Mouse (Mus musculus) limb, embryonic 15.5 days (tissue): Measurements from ENCODE around the gene Tspan7. TPM values are rescaled to one million over a fixed set of nuclear protein-coding genes. Genes with fewer than 3 reads are reported as not detected.

Source experiments
- ATAC-seq: fragments of 200-750 bp; cut with Nextera tagmentation; 2 replicates; pipeline ENCODE4 v1.8.0; 2017; ENCODE audit warnings: low read depth, moderate TSS enrichment; ENCODE audit not compliant: insufficient number of reproducible peaks, low FRiP score, low TSS enrichment
- H3K27ac ChIP-seq: fragments of 300-500 bp; sonication (generic); 2 replicates; pipeline ENCODE4 v1.5.1; 2015; ENCODE audit warnings: moderate library complexity, mild to moderate bottlenecking, inconsistent platforms
- H3K27me3 ChIP-seq: fragments of 300-500 bp; sonication (generic); 2 replicates; pipeline ENCODE4 v1.6.1; 2015; ENCODE audit warnings: inconsistent platforms
- H3K36me3 ChIP-seq: fragments of 300-500 bp; sonication (generic); 2 replicates; pipeline ENCODE4 v1.6.1; 2015; ENCODE audit warnings: inconsistent platforms
- H3K4me1 ChIP-seq: fragments of 300-500 bp; sonication (generic); 2 replicates; pipeline ENCODE4 v1.6.1; 2015; ENCODE audit warnings: inconsistent platforms
- H3K4me2 ChIP-seq: fragments of 300-500 bp; sonication (generic); 2 replicates; pipeline ENCODE4 v1.6.1; 2015; ENCODE audit warnings: mild to moderate bottlenecking, inconsistent platforms
- H3K4me3 ChIP-seq: fragments of 300-500 bp; sonication (generic); 2 replicates; pipeline ENCODE4 v1.5.1; 2015; ENCODE audit warnings: mild to moderate bottlenecking, inconsistent platforms
- H3K9ac ChIP-seq: fragments of 300-500 bp; sonication (generic); 2 replicates; pipeline ENCODE4 v1.6.1; 2015; ENCODE audit warnings: inconsistent platforms
- H3K9me3 ChIP-seq: fragments of 300-500 bp; sonication (generic); 2 replicates; pipeline ENCODE4 v1.6.1; 2016; ENCODE audit warnings: inconsistent platforms
- WGBS: fragments of 180-500 bp; shearing (Covaris S2); methylation state at CpG from one replicate; pipeline ENCODE4 v1.1.7; 2015; 5-methylcytosine and 5-hydroxymethylcytosine counted together
- polyA plus RNA-seq: library from polyadenylated mRNA; unstranded; fragments of >200 nt; fragmentation: Nextera tagmentation; extraction: Ambion mirVana; gene quantifications from 2 replicates; pipeline ENCODE4 v1.2.1, GENCODE M21; 2015

Tspan7 gene
- polyA plus RNA-seq, 1 experiment from 2014 or later: 70.9 TPM

DNA sequence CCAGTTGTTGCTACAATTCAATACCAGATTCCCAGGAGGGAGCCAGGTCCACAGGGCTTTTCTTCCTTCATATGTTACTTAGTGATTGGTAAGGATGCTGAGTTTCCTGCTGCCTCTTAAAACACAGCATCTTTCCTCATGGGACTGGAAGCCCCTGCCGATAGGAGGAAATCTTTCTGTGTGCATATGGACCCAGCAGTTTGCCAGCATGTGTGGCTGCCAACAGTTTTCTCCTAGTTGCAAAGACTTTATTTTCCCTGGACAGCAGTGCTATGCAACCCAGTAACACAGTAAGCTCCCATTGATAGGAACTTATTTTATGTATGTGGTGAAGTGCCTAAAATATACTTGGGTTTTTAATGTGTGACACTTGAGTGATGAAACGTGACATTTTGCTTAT is 73.7 kb downstream of the Tspan7 start:
- no peak overlapping the region for H3K4me2 ChIP-seq
- no peaks in the 10 kb centered on the region for H3K9me3 ChIP-seq
- no peaks in the 10 kb centered on the region for H3K4me1 ChIP-seq
- no peaks in the 10 kb centered on the region for H3K36me3 ChIP-seq
- H3K27ac ChIP-seq: no peak overlapping the region
- H3K9ac ChIP-seq: no peak overlapping the region
- H3K27me3 ChIP-seq: no peaks in the 10 kb centered on the region
- no peak overlapping the region for H3K4me3 ChIP-seq
- WGBS: 58% methylated on average over 2 of the region's 2 CpGs
- ATAC-seq: no peak

DNA sequence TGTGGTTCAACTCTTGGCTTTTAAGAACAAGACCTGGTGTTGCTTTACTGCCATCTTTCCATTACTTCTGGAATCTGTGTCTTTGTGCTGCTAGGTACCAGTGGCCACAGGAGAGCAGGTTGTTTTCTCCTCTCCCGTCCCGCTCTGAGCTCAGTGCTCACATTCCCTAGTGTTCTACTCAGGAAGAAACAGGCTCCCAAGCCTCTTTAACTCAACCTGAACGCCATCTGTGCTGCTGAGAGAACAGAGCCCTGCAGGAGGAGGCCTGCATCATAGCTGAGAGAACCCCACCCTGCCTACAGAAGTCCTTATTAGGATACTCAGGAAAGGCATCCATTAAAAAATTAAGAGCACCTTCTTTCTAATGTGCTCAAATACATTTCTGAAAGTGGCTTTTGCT is 80.9 kb downstream of the Tspan7 start:
- Histone ChIP-seq H3K27me3 (no peaks in the 10 kb centered on the region), H3K9ac (no peak overlapping the region), H3K4me2 (no peak overlapping the region), H3K27ac (no peak overlapping the region), H3K4me3 (no peak overlapping the region), H3K36me3 (no peaks in the 10 kb centered on the region), H3K9me3 (no peaks in the 10 kb centered on the region), H3K4me1 (no peaks in the 10 kb centered on the region)
- no peak for ATAC-seq
- 69% methylated on average over 3 of the region's 3 CpGs for WGBS

DNA sequence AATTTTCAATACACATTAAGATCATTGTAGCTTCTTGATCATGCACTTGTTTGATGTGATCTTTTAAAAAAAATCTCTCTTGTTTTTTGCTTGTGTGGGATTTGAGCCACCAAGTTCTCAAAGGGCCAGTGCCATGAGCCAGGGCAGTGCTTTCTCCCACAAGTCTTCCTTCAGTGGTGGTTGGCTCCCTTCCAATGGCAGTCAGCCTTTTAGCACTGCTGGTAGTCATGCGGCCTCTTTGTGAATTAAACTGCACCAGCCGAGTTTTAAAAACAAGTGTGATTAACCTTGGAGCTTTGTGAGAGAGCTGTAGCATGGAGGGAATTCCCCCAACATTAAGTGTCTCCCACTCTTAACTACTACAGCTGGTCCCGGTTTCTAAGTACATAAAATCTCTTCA is 89.6 kb downstream of the Tspan7 start:
- no peak overlapping the region for H3K4me3 ChIP-seq
- no peak overlapping the region for H3K27ac ChIP-seq
- H3K9me3 ChIP-seq: no peaks in the 10 kb centered on the region
- H3K36me3 ChIP-seq: no peaks in the 10 kb centered on the region
- H3K27me3 ChIP-seq: no peaks in the 10 kb centered on the region
- ATAC-seq: no peak
- H3K9ac ChIP-seq: no peak overlapping the region
- 36% methylated on average over 3 of the region's 3 CpGs for WGBS
- no peaks in the 10 kb centered on the region; the same call in 1 of the 2 replicates for H3K4me1 ChIP-seq
- H3K4me2 ChIP-seq: no peak overlapping the region

DNA sequence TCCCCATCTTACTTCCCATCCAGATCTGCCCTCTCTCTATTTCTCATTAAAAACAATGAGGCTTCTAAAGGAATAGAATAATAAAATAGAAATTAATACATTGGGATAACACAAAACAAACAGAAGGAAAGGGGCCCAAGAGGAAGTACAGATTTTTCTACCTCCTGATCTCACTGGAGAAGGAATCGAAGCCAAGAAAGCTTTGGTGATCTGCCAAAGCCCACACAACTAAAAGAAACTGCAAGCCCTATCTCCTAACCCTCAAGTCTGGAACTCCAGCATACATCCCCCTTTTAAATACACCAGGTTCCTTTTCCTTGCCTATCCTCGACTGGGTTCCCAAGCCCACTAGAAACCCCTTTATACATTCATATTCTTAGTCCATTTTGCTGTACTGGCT is 90.4 kb downstream of the Tspan7 start:
- 43% methylated on average over 2 of the region's 2 CpGs for WGBS
- Histone ChIP-seq H3K9ac (no peak overlapping the region), H3K9me3 (no peaks in the 10 kb centered on the region), H3K4me1 (no peaks in the 10 kb centered on the region; the same call in 1 of the 2 replicates), H3K27me3 (no peaks in the 10 kb centered on the region), H3K27ac (no peak overlapping the region), H3K36me3 (no peaks in the 10 kb centered on the region), H3K4me2 (no peak overlapping the region), H3K4me3 (no peak overlapping the region)
- ATAC-seq: no peak

DNA sequence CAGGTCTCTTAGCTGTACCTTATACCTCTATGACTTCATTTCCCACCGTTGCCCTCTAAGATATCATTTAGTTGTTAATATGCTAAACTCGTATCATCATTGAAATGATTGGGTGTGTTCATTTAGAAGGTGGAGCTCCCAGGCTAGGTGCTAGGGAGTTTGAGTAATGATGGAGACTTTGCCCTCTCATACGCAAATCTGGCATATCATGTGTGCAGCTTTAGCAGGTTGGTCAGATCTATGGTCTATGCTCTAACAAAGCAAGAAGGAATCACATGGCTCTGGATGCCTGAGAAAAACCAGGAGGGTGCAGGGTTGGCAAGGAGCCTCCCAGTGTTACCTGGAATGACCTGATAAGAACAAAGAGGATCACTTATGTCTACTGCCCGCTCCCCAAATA is 91.4 kb downstream of the Tspan7 start:
- H3K4me3 ChIP-seq: no peak overlapping the region
- H3K27ac ChIP-seq: no peak overlapping the region
- 74% methylated on average over 4 of the region's 4 CpGs for WGBS
- H3K36me3 ChIP-seq: no peaks in the 10 kb centered on the region
- no peak overlapping the region for H3K9ac ChIP-seq
- H3K4me1 ChIP-seq: no peaks in the 10 kb centered on the region; the same call in 1 of the 2 replicates
- no peak for ATAC-seq
- H3K27me3 ChIP-seq: no peaks in the 10 kb centered on the region
- H3K9me3 ChIP-seq: no peaks in the 10 kb centered on the region
- no peak overlapping the region for H3K4me2 ChIP-seq

DNA sequence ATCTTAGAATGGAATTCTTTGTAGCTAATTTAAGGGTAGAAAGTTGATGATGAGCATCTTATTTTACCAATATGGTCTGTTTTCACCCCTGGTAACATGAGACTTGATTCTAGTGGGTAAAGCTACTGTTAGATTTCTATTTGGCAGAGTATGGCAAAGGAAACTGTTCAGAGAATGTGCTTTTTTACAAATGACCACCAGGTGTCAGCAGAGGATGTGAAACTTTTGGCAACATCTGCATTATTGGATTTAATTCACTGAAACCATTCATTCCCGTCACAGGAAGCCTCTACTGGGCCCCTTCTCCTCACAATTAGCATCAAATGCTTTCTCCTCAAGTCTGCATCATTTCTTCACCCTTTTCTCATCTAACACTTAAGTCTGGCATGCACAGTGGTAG is 92.4 kb downstream of the Tspan7 start:
- Histone ChIP-seq H3K4me3 (no peak overlapping the region), H3K27me3 (no peaks in the 10 kb centered on the region), H3K36me3 (no peaks in the 10 kb centered on the region), H3K9ac (no peak overlapping the region), H3K27ac (no peak overlapping the region), H3K9me3 (no peaks in the 10 kb centered on the region), H3K4me2 (no peak overlapping the region), H3K4me1 (no peaks in the 10 kb centered on the region; the same call in 1 of the 2 replicates)
- 13% methylated on average over 1 of the region's 1 CpGs for WGBS
- ATAC-seq: no peak

DNA sequence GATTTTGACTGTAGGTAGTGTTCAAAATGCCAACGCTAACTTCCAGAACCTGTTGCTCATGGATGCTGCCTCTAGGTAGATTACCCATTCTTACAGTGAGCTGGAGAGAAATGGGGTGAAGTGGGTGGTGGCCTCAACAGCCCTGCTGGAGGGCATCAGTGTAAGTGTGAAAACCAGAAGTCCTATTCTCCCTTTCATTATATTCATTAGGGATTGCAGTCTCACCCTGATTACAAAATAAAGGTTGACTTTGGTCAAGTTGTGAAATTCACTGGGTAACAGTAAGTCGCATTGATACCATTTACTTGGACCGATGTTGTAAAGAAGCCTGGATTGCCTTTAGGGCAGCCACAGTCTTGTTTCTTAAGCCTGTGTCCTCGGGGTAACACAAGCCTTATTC is 97.8 kb downstream of the Tspan7 start:
- Histone ChIP-seq H3K4me2 (no peak overlapping the region), H3K36me3 (no peaks in the 10 kb centered on the region), H3K4me3 (no peak overlapping the region), H3K27me3 (no peaks in the 10 kb centered on the region), H3K9ac (no peak overlapping the region), H3K27ac (no peak overlapping the region), H3K4me1 (no peaks in the 10 kb centered on the region), H3K9me3 (no peaks in the 10 kb centered on the region)
- no peak for ATAC-seq
- WGBS: 80% methylated on average over 4 of the region's 4 CpGs

DNA sequence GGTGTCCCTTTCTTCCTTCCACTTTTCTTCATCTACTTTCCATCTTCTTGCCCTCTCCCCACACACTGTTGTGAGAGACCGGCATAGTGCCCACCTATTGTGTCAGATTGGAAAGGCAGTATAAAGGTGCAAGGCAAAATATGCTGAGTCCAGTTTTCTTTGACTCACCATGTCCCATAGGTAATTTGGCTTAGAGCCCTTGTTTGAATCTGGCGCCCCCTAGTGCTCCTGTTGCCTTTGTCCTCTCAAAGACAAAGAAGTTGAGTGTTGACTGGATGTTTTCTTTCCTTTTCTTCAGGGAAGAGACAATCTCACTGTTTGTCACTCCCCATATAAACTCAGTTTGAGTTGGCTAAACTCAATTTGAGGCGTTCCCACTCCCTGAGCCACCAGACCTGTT is 107.3 kb downstream of the Tspan7 start:
- Histone ChIP-seq H3K27me3 (no peaks in the 10 kb centered on the region), H3K9me3 (no peaks in the 10 kb centered on the region), H3K4me3 (no peak overlapping the region), H3K27ac (no peak overlapping the region), H3K9ac (no peak overlapping the region), H3K4me2 (no peak overlapping the region), H3K4me1 (no peaks in the 10 kb centered on the region), H3K36me3 (no peaks in the 10 kb centered on the region)
- ATAC-seq: no peak
- WGBS: 67% methylated on average over 3 of the region's 3 CpGs

DNA sequence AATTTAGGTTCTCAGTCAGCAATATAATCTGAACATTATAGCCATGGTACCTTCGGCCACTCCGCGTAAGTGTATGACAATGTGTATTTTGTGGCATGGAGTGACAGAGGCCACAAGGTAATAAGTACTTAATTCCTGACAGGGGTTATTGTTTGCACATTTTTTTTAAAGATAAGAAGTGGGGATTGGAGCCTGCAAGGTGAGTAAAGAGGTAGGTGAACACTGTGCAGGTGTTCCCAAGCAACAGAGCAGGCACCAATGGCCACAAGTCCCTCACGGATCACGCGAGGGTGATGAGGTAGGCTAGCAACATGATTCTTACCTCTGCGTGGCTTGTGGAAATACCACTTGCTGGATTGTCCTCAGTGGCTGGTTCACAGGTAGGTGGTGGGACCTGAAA is 108.6 kb downstream of the Tspan7 start:
- no peaks in the 10 kb centered on the region for H3K4me1 ChIP-seq
- H3K9ac ChIP-seq: no peak overlapping the region
- H3K36me3 ChIP-seq: no peaks in the 10 kb centered on the region
- no peaks in the 10 kb centered on the region for H3K9me3 ChIP-seq
- H3K27me3 ChIP-seq: no peaks in the 10 kb centered on the region
- no peak overlapping the region for H3K4me3 ChIP-seq
- no peak overlapping the region for H3K4me2 ChIP-seq
- WGBS: 94% methylated on average over 7 of the region's 7 CpGs
- no peak overlapping the region for H3K27ac ChIP-seq
- no peak for ATAC-seq

DNA sequence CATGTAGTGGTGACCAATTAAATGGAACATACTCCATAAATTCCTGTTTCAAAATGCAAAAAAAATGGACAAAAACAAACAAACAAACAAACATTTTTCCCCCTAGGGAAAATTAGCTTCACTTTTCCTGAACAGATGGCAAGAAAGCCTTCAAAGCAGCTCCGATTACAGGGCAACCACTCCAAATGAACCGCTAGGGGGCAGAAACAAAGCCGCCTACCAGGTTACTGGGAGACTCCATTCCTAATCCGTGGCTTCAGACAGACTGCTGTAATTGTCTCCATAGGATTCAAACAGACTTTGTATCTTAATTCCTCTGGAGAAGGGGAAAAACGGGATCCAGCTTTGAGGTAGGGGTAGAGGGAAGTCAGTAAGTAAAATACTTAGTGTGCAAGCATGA is 132.2 kb downstream of the Tspan7 start:
- 17% methylated on average over 5 of the region's 5 CpGs for WGBS
- H3K27ac ChIP-seq: no peak overlapping the region
- ATAC-seq: no peak
- H3K4me3 ChIP-seq: no peak overlapping the region
- no peak overlapping the region for H3K9ac ChIP-seq
- H3K36me3 ChIP-seq: no peaks in the 10 kb centered on the region
- H3K27me3 ChIP-seq: no peaks in the 10 kb centered on the region
- no peaks in the 10 kb centered on the region for H3K4me1 ChIP-seq
- no peak overlapping the region for H3K4me2 ChIP-seq
- no peaks in the 10 kb centered on the region for H3K9me3 ChIP-seq

DNA sequence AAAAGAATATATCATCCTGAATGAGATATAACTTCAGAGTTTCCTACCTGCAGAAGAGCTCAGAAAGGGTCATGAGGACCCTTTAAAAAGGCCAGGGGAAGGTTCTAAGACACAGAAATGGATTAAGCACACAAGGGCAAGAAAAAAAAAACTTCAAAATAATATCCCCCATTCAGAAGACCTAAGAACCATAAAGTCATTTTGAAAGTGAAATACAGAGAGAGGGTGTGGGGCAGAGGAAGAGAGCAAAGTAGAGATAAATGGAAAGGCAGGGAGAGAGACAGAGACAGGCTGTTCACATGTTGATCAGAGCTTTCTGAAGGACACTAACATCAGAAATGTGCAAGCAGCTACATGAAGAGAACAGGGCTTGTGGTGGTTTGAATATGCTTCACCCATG is 156.1 kb downstream of the Tspan7 start:
- Histone ChIP-seq H3K4me2 (no peak overlapping the region), H3K36me3 (no peaks in the 10 kb centered on the region), H3K4me1 (no peaks in the 10 kb centered on the region), H3K9me3 (no peaks in the 10 kb centered on the region), H3K4me3 (no peak overlapping the region), H3K9ac (no peak overlapping the region), H3K27me3 (no peaks in the 10 kb centered on the region), H3K27ac (no peak overlapping the region)
- ATAC-seq: no peak
